Mouse (Mus musculus) kidney, embryonic 14.5 days (tissue): ENCODE data around the gene C1qtnf7. TPM values are rescaled to one million over a fixed set of nuclear protein-coding genes. Genes with fewer than 3 reads are reported as not detected.
A peak's percentile ranks its signal among the peaks of the same experiment; 100 is the strongest.

Source experiments
- ATAC-seq: fragments of 200-750 bp; cut with Nextera tagmentation; 2 replicates; pipeline ENCODE4 v1.8.0; 2017; ENCODE audit warnings: moderate number of reproducible peaks, mild to moderate bottlenecking, moderate TSS enrichment, moderate library complexity; ENCODE audit not compliant: low FRiP score, low TSS enrichment
- H3K27ac ChIP-seq: fragments of 300-500 bp; sonication (generic); 2 replicates; pipeline ENCODE4 v1.5.1; 2014; ENCODE audit warnings: low read depth, mild to moderate bottlenecking, low read length, moderate library complexity, mixed read lengths
- H3K27me3 ChIP-seq: fragments of 300-500 bp; sonication (generic); 2 replicates; pipeline ENCODE4 v1.6.1; 2014; ENCODE audit warnings: mild to moderate bottlenecking, low read length; ENCODE audit not compliant: control insufficient read depth, insufficient read depth
- H3K36me3 ChIP-seq: fragments of 300-500 bp; sonication (generic); 2 replicates; pipeline ENCODE4 v1.6.1; 2014; ENCODE audit warnings: low read length, mixed read lengths; ENCODE audit not compliant: control insufficient read depth, insufficient read depth
- H3K4me1 ChIP-seq: fragments of 300-500 bp; sonication (generic); 2 replicates; pipeline ENCODE4 v1.6.1; 2014; ENCODE audit warnings: low read length, mixed read lengths; ENCODE audit not compliant: control insufficient read depth, insufficient read depth
- H3K4me2 ChIP-seq: fragments of 300-500 bp; sonication (generic); replicated peaks from 2 replicates; pipeline ENCODE4 v1.6.1; 2014; ENCODE audit warnings: low read depth, mild to moderate bottlenecking, low read length
- H3K4me3 ChIP-seq: fragments of 300-500 bp; sonication (generic); 2 replicates; pipeline ENCODE4 v1.5.1; 2014; ENCODE audit warnings: mild to moderate bottlenecking, low read length
- H3K9ac ChIP-seq: fragments of 300-500 bp; sonication (generic); 2 replicates; pipeline ENCODE4 v1.6.1; 2014; ENCODE audit warnings: low read depth, mild to moderate bottlenecking, low read length, moderate library complexity
- H3K9me3 ChIP-seq: fragments of 300-500 bp; sonication (generic); 2 replicates; pipeline ENCODE4 v1.6.1; 2016; ENCODE audit warnings: low read length; ENCODE audit not compliant: control insufficient read depth
- WGBS: fragments of 180-500 bp; shearing (Covaris S2); extraction: QIAGEN DNeasy Blood & Tissue Kit; methylation state at CpG from one replicate; pipeline ENCODE4 v1.1.7; 2014; 5-methylcytosine and 5-hydroxymethylcytosine counted together
- polyA plus RNA-seq: library from polyadenylated mRNA; unstranded; fragments of >200 nt; fragmentation: Nextera tagmentation; extraction: Ambion mirVana; gene quantifications from 2 replicates; pipeline ENCODE4 v1.2.1, GENCODE M21; 2014

Gene C1qtnf7
- polyA plus RNA-seq, 1 experiment from 2014 or later = 2.4 TPM

DNA sequence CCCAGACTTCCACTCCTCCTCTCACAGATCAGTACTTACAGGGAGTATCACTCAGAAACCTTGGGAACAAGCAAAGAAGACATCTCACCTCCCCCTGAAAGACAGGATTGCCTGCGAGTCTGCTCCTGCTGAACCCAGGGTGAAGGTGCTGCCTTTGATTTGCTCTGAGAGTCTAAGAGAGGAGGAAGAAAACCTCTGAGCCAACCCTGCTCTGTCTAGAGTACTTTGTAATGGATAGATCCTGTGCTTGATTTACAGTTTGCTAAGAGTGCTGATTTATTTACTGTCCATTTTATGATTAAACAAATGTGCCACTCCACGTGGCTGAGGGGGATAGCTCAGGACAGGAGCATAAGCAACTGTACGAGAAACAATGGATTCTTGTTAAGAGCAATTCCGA lies 35.1 kb downstream of the C1qtnf7 start:
- Histone ChIP-seq H3K4me1 (peaks cover 9% of the 10 kb centered on the region), H3K27me3 (no peaks in the 10 kb centered on the region), H3K9ac (no peak overlapping the region; the same call in 1 of the 2 replicates), H3K27ac (no peak overlapping the region; the same call in 1 of the 2 replicates), H3K4me2 (no peak overlapping the region), H3K9me3 (no peaks in the 10 kb centered on the region), H3K36me3 (no peaks in the 10 kb centered on the region), H3K4me3 (no peak overlapping the region)
- WGBS = 27% methylated on average over 4 of the region's 4 CpGs
- no peak for ATAC-seq

DNA sequence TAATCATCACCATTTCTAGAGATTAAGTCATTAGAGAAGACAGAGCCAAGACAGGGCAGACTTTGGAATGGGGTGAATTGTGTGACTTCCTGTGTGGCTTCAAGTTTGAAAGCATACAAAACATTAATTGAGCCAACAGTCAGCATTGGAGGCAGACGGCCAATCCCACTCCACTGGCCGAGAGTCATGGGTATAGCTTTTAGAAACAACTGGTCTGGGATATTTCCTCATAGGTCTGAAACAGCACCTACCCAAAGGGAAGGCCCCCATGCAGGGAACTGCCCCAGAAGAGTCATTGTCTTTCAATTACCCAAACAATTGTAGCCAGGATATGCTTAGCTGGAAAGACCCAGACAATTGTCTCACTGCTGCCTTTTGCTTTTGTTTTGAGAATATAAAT lies 39.5 kb downstream of the C1qtnf7 start:
- Histone ChIP-seq H3K4me1 (peaks cover 9% of the 10 kb centered on the region), H3K9me3 (no peaks in the 10 kb centered on the region), H3K9ac (no peak overlapping the region), H3K27me3 (no peaks in the 10 kb centered on the region), H3K36me3 (no peaks in the 10 kb centered on the region), H3K27ac (no peak overlapping the region), H3K4me3 (no peak overlapping the region), H3K4me2 (no peak overlapping the region)
- WGBS = 51% methylated on average over 2 of the region's 2 CpGs
- no peak for ATAC-seq

DNA sequence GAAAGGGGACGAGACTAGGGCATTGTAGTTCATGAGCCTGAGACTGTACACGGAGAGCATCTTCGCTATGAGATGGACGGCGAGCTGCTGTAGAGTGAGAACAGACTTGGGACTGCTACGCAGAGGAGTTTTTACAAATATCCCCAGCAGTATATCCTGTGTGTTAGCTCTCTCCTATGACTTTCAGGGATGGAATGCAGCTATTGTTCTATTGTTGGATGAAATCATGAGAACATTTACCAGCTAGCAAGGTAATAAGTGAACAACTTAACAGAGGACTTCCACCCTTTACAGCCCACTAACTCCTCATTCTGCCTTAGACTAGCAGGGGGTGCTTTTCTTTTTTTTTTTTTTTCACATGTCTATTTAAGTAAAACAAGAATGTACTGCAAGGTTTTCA lies 40.1 kb downstream of the C1qtnf7 start:
- no peaks in the 10 kb centered on the region for H3K27me3 ChIP-seq
- ATAC-seq = no peak
- peaks cover 9% of the 10 kb centered on the region for H3K4me1 ChIP-seq
- H3K4me2 ChIP-seq = no peak overlapping the region
- no peak overlapping the region for H3K4me3 ChIP-seq
- H3K36me3 ChIP-seq = no peaks in the 10 kb centered on the region
- WGBS = 85% methylated on average over 6 of the region's 6 CpGs
- no peaks in the 10 kb centered on the region for H3K9me3 ChIP-seq
- no peak overlapping the region for H3K9ac ChIP-seq
- H3K27ac ChIP-seq = no peak overlapping the region

DNA sequence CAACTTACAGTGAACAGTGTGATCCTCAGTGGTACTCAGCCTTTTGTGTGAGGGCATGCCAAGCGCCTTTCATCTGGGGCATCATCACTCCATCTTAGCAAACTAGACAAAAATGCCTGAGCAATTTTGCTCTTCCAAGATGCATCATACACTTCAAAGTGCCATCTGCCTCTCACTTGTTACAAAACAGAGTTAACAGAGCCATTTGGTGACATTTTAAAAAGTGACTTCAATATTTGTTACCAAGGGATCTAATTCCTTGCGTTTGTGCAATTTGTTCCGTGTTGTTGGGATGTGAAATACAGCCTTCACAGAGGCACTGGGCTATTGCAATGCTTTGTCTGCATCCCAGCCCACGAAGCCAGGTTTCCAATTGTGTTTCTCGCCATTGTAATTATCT lies 42.1 kb downstream of the C1qtnf7 start:
- no peaks in the 10 kb centered on the region for H3K9me3 ChIP-seq
- ATAC-seq = no peak
- no peak overlapping the region for H3K4me2 ChIP-seq
- WGBS = 91% methylated on average over 5 of the region's 5 CpGs
- H3K36me3 ChIP-seq = no peaks in the 10 kb centered on the region
- no peak overlapping the region for H3K4me3 ChIP-seq
- H3K27me3 ChIP-seq = no peaks in the 10 kb centered on the region
- no peak overlapping the region for H3K27ac ChIP-seq
- H3K4me1 ChIP-seq = no peaks in the 10 kb centered on the region
- H3K9ac ChIP-seq = no peak overlapping the region

DNA sequence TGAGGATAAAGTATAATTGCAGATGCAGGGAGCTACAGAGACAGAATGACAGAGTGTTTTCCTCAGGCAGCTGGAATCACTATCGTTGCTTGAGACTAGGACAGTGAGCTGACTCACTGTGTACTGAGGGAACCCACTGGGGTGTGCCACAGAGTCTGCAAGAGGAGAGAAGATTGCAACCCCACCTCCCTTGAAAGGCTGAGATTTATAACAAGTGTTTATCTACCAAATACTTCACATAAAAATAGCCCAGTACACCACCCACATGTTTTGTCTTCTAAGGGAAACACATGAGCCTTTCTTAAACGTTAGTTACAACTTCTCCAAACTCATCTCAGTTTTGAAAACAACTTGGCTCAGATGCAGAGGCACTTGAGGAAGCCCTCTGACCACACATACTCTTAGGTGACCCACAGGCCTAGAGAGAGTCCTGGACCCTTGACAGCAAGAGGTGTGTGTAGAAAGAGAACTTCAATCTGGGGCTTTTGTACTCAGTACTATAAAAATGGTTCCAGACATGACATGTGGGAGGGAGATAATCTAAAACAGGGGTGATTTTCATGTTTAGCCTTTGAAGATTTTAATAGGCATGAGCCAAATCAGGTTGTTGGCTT lies 46.4 kb downstream of the C1qtnf7 start:
- Histone ChIP-seq H3K4me1 (peaks cover 4% of the 10 kb centered on the region; the same call in 1 of the 2 replicates), H3K27me3 (no peaks in the 10 kb centered on the region), H3K9ac (no peak overlapping the region), H3K4me3 (no peak overlapping the region), H3K9me3 (no peaks in the 10 kb centered on the region), H3K36me3 (no peaks in the 10 kb centered on the region), H3K4me2 (no peak overlapping the region), H3K27ac (no peak overlapping the region)
- 19% methylated on average over 2 of the region's 2 CpGs for WGBS
- peak; percentile 64 for ATAC-seq

DNA sequence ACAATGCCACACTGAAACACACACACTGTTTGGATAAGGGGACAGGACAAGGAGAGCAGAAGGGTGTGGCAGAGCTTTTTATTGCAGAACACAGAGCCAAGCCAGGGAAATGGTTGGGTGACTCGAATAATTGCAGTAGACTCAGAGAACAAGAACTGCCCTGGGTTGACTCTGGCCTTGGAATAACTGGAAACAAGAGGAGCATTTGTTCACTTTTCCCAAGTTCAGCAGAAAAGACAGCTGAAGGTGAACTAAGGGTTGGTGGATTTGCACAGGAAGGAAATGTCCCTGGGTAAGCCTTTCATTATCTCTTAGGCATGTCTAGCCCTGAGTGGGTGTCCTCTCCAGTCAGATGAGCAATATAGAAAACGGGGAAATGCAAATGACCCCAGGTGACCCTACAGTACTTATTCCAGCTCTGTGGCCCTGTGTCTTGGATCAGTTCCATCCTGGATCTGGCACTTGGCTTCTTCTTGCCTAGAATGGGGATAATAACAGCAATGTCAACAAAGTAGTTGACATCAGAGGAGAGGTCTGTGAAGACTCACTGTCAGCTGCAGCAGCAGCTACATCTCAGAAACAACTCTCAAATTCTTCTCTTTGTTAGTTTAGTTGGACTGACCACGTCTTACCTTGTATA lies 54.5 kb downstream of the C1qtnf7 start:
- no peak overlapping the region for H3K4me3 ChIP-seq
- no peaks in the 10 kb centered on the region for H3K36me3 ChIP-seq
- H3K27ac ChIP-seq = no peak overlapping the region
- 0 out of 2 replicates have a peak, but pooled peaks have one; percentile 46 for ATAC-seq
- H3K4me2 ChIP-seq = no peak overlapping the region
- no peaks in the 10 kb centered on the region for H3K4me1 ChIP-seq
- 48% methylated on average over 3 of the region's 3 CpGs for WGBS
- no peak overlapping the region for H3K9ac ChIP-seq
- H3K9me3 ChIP-seq = no peaks in the 10 kb centered on the region
- no peaks in the 10 kb centered on the region for H3K27me3 ChIP-seq

DNA sequence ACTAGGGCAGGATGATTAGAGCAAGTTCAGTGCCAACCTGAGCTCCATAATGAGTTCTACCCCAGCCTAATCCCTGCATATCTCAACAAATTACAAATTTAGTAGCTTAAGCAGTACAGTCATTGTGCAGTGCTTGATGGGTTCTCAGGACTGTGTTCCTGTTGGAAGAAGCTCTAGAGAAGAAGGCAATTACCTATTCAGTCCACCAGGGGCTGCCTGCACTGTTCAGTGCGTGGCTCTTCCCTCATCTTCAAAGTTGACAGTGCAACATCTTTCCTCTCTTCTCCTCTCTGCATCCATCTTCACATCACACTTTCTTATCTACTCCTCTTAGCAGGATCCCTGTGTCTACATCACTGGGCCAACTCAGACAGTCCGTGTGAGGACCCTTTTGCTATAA lies 67.5 kb downstream of the C1qtnf7 start:
- H3K27ac ChIP-seq = no peak overlapping the region
- no peaks in the 10 kb centered on the region for H3K9me3 ChIP-seq
- no peaks in the 10 kb centered on the region for H3K4me1 ChIP-seq
- no peak overlapping the region for H3K4me2 ChIP-seq
- H3K36me3 ChIP-seq = no peaks in the 10 kb centered on the region
- H3K27me3 ChIP-seq = no peaks in the 10 kb centered on the region
- 48% methylated on average over 2 of the region's 2 CpGs for WGBS
- ATAC-seq = no peak
- H3K9ac ChIP-seq = no peak overlapping the region
- no peak overlapping the region for H3K4me3 ChIP-seq

DNA sequence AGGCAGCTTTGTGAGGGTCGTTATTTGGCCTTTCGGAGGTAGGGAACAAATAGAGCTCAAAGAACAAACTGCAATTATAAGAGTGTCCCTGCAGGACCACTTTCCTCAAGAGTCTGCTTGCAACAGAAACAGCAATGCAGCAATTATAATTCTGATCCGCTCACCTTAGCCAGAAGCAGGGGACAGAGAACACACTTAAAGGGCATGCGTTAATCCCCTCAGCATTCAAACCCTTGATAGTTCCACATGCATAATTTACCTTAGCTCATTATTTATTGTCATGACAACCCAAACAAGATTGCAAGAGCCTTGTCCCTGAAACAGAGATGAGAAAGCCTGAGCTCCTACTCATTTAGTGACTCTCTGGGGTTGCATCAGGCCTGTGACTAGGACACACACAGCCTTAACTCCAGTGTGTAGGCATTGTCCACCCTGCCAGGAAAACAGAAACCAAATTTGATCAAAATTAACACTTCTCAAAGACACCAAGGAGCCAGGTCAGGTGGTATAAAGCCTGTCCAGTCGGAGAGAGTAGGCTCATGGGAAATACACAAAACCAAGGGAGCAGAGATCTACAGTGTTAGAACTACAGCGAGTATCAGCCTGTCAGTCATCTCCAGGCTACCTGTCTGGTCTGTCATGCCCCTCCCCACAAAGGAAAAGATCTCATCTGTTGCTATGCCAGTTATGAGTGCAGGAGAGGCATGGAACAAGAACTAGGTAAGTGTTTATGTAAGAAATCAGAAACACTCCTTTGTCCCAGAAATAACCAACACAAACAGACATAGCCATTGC lies 68.2 kb downstream of the C1qtnf7 start:
- WGBS = 83% methylated on average over 6 of the region's 6 CpGs
- no peak overlapping the region for H3K4me2 ChIP-seq
- H3K36me3 ChIP-seq = no peaks in the 10 kb centered on the region
- H3K9ac ChIP-seq = no peak overlapping the region
- no peaks in the 10 kb centered on the region for H3K9me3 ChIP-seq
- H3K4me3 ChIP-seq = no peak overlapping the region
- H3K4me1 ChIP-seq = no peaks in the 10 kb centered on the region
- H3K27ac ChIP-seq = no peak overlapping the region
- no peak for ATAC-seq
- H3K27me3 ChIP-seq = no peaks in the 10 kb centered on the region

DNA sequence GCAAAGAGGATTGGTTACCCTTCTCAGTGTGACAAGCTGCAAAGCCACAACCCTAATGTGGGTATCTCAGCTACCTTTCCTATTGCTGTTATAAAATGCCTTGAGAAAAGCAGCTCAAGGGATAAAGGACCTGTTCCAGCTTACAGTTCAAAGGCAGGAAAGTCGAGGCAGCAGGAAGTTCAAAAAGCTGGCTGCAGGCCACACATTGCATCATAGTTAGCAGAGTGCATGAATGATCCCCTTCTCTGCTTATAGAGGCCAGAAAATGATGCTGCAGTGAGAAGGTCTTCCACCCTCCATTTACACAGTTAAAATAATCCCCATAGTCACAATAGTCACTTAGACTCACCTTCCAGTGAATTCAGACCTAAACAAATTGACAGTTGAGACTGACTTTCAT lies 69.1 kb downstream of the C1qtnf7 start:
- Histone ChIP-seq H3K4me2 (no peak overlapping the region), H3K4me1 (no peaks in the 10 kb centered on the region), H3K9ac (no peak overlapping the region), H3K27ac (no peak overlapping the region), H3K27me3 (no peaks in the 10 kb centered on the region), H3K36me3 (no peaks in the 10 kb centered on the region), H3K9me3 (no peaks in the 10 kb centered on the region), H3K4me3 (no peak overlapping the region)
- WGBS = 23% methylated on average over 1 of the region's 1 CpGs
- ATAC-seq = no peak
